Comparison of ENCODE assay signal across 7 mouse cellular contexts in the genomic region with DNA sequence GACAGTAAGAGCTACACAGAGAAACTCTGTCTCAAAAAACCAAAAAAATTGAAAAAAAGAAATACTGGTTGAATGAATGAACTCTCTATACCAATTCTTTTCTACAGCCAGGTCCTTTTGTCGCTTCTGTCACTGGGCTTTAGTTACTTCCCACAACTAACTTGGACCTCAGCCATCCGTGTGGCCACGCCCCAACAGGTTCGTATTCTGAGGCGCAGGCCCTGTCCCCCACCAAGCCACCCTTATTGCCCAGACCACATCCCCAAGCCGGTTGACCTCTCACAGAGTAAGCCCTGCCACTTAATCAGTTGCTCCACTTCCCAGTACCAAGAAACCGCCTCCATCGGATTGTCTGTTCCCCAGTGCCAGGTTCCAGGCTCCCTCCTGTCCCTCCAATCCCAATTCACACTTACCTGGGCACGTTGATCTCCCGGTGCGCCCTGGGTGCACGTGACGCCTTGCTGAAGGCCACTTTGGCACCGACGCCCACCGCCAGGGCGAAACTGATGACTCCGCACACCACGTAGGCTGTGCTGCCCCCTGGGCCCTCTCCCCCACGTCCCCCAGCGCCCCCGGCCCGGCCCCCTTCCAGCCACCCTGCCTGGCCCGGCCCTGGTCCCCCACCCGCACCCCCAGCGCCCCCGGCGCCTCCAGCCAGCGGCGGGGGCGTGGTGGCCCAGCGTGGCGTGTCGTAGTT. TPM values are rescaled to one million over a fixed set of nuclear protein-coding genes. Genes with fewer than 3 reads are reported as not detected.
A peak's percentile ranks its signal among the peaks of the same experiment; 100 is the strongest.
DNase-seq lines count a peak whose midpoint lies in the region; ATAC-seq and TF ChIP-seq lines count a peak whose summit lies in the region.

No protein-coding gene starts in this region.

- DNase-seq in spleen, adult 2 months (ENCODE audit: low read depth in 1 of 2, low spot score in 2 of 2): no peak
- DNase-seq in spleen, adult 12 weeks (ENCODE audit: low spot score): no peak
- DNase-seq in adrenal gland, postnatal 4 days (ENCODE audit: low spot score in 2 of 2): no peak
- no peak for DNase-seq in retina, postnatal 1 day

- no peak overlapping the region for H3K27ac ChIP-seq in spleen, adult 2 months (ENCODE audit: insufficient read depth, low read length)
- peak overlapping the region; percentile 90 for H3K27ac ChIP-seq in hindbrain, embryonic 12.5 days
- no peak overlapping the region for H3K27ac ChIP-seq in liver, embryonic 16.5 days (ENCODE audit: low read length)
- H3K27ac ChIP-seq in stomach, embryonic 14.5 days (ENCODE audit: low read length): no peak overlapping the region

- H3K27me3 ChIP-seq in spleen, adult 2 months (ENCODE audit: control insufficient read depth, insufficient read depth, low read length): peaks cover 11% of the 10 kb centered on the region
- peaks cover 70% of the 10 kb centered on the region for H3K27me3 ChIP-seq in hindbrain, embryonic 12.5 days
- H3K27me3 ChIP-seq in liver, embryonic 16.5 days (ENCODE audit: control insufficient read depth, insufficient read depth, low read depth, low read length): peaks cover 62% of the 10 kb centered on the region
- H3K27me3 ChIP-seq in stomach, embryonic 14.5 days (ENCODE audit: control insufficient read depth, insufficient read depth, low read length): peaks cover 20% of the 10 kb centered on the region; the same call in 1 of the 2 replicates

- peak overlapping the region; percentile 93 for H3K4me2 ChIP-seq in hindbrain, embryonic 12.5 days (replicated peaks)
- H3K4me2 ChIP-seq in liver, embryonic 16.5 days (ENCODE audit: low read depth, low read length): peak overlapping the region; percentile 56
- peak overlapping the region; percentile 80 for H3K4me2 ChIP-seq in stomach, embryonic 14.5 days (replicated peaks; ENCODE audit: low read depth, low read length)

- peak overlapping the region; percentile 84 for H3K9ac ChIP-seq in hindbrain, embryonic 12.5 days
- no peak overlapping the region for H3K9ac ChIP-seq in liver, embryonic 16.5 days (ENCODE audit: low read depth, low read length)
- peak overlapping the region; percentile 42; the same call in 1 of the 2 replicates for H3K9ac ChIP-seq in stomach, embryonic 14.5 days (replicated peaks; ENCODE audit: low read depth, low read length)

- TF ChIP-seq CTCF in spleen, adult 2 months (IDR thresholded peaks at IDR 0.05; ENCODE audit: extremely low read depth, insufficient read depth, insufficient read length, insufficient replicate concordance): no peak

- no peak for TF ChIP-seq POLR2A in spleen, adult 2 months (IDR thresholded peaks at IDR 0.05; ENCODE audit: low read depth, low read length)

- 4% methylated on average over 32 of the region's 34 CpGs for WGBS in spleen, adult 2 months
- WGBS in hindbrain, embryonic 12.5 days: 5% methylated on average over 34 of the region's 34 CpGs
- 3% methylated on average over 31 of the region's 34 CpGs for WGBS in liver, embryonic 16.5 days (ENCODE audit: insufficient replicate concordance)
- 7% methylated on average over 32 of the region's 34 CpGs for WGBS in stomach, embryonic 14.5 days

- H3K36me3 ChIP-seq in spleen, adult 2 months (ENCODE audit: control insufficient read depth, insufficient read depth, low read length): no peaks in the 10 kb centered on the region
- H3K36me3 ChIP-seq in hindbrain, embryonic 12.5 days: 0 out of 2 replicates have a peak, but pooled peaks cover 3% of the 10 kb centered on the region
- H3K36me3 ChIP-seq in liver, embryonic 16.5 days (ENCODE audit: control insufficient read depth, insufficient read depth): no peaks in the 10 kb centered on the region
- H3K36me3 ChIP-seq in stomach, embryonic 14.5 days (ENCODE audit: control insufficient read depth, insufficient read depth, low read length): no peaks in the 10 kb centered on the region

- peak; percentile 43 for ATAC-seq in hindbrain, embryonic 12.5 days (ENCODE audit: low FRiP score)
- no peak for ATAC-seq in liver, embryonic 16.5 days (ENCODE audit: low read depth)
- peak; percentile 39; the same call in 1 of the 2 replicates for ATAC-seq in stomach, embryonic 14.5 days (ENCODE audit: insufficient number of reproducible peaks, insufficient read depth, low FRiP score, low read depth)

- 0 out of 2 replicates have a peak, but pooled peaks cover 3% of the 10 kb centered on the region for H3K9me3 ChIP-seq in hindbrain, embryonic 12.5 days (replicated peaks)
- H3K9me3 ChIP-seq in liver, embryonic 16.5 days (replicated peaks; ENCODE audit: control insufficient read depth, low read length): no peaks in the 10 kb centered on the region
- 0 out of 2 replicates have a peak, but pooled peaks cover 3% of the 10 kb centered on the region for H3K9me3 ChIP-seq in stomach, embryonic 14.5 days (ENCODE audit: control insufficient read depth, low read depth, low read length)

- peaks cover 3% of the 10 kb centered on the region for H3K4me1 ChIP-seq in spleen, adult 2 months (ENCODE audit: control insufficient read depth, insufficient read depth, insufficient read length)
- peaks cover 13% of the 10 kb centered on the region for H3K4me1 ChIP-seq in hindbrain, embryonic 12.5 days
- H3K4me1 ChIP-seq in liver, embryonic 16.5 days (ENCODE audit: control insufficient read depth, low read depth, low read length): no peaks in the 10 kb centered on the region; the same call in 1 of the 2 replicates
- H3K4me1 ChIP-seq in stomach, embryonic 14.5 days (ENCODE audit: control insufficient read depth, insufficient read depth, low read length): 0 out of 2 replicates have a peak, but pooled peaks cover 3% of the 10 kb centered on the region

- peak overlapping the region; percentile 31; the same call in 1 of the 2 replicates for H3K4me3 ChIP-seq in spleen, adult 2 months (ENCODE audit: extremely low read depth, insufficient read depth, insufficient read length)
- peak overlapping the region; percentile 60 for H3K4me3 ChIP-seq in hindbrain, embryonic 12.5 days
- H3K4me3 ChIP-seq in liver, embryonic 16.5 days (ENCODE audit: low read depth, low read length): peak overlapping the region; percentile 37
- peak overlapping the region; percentile 41 for H3K4me3 ChIP-seq in stomach, embryonic 14.5 days (ENCODE audit: low read depth, low read length)

RNA-seq across cellular contexts. Expression of a gene that starts 8.7 kb away (rescaled TPM):
- polyA plus RNA-seq in spleen, adult 2 months (2012; rRNA removed): 0.16 and 0.23 TPM in 2 replicates
- polyA plus RNA-seq in hindbrain, embryonic 12.5 days (2016; fragmentation: Nextera tagmentation; extraction: Ambion mirVana): 5.3 and 6.7 TPM in 2 replicates
- polyA plus RNA-seq in liver, embryonic 16.5 days (2015; fragmentation: Nextera tagmentation; extraction: Ambion mirVana): not detected in 2 replicates
- 0.70 and 1.0 TPM in 2 replicates for polyA plus RNA-seq in stomach, embryonic 14.5 days (2014; fragmentation: Nextera tagmentation; extraction: Ambion mirVana)
- 1 to 10 TPM; 4.4 to 6.1 TPM for total RNA-seq in adrenal gland, postnatal 4 days (2021)

RNA-seq across cellular contexts. Expression of a gene that starts 23.4 kb away (rescaled TPM):
- polyA plus RNA-seq in spleen, adult 2 months (2012; rRNA removed): 167 and 175 TPM in 2 replicates
- 331 and 348 TPM in 2 replicates for polyA plus RNA-seq in hindbrain, embryonic 12.5 days (2016; fragmentation: Nextera tagmentation; extraction: Ambion mirVana)
- 261 and 272 TPM in 2 replicates for polyA plus RNA-seq in liver, embryonic 16.5 days (2015; fragmentation: Nextera tagmentation; extraction: Ambion mirVana)
- 318 and 349 TPM in 2 replicates for polyA plus RNA-seq in stomach, embryonic 14.5 days (2014; fragmentation: Nextera tagmentation; extraction: Ambion mirVana)
- total RNA-seq in adrenal gland, postnatal 4 days (2021): 100 to 1,000 TPM; 140 to 156 TPM

RNA-seq across cellular contexts. Expression of a gene that starts 34.3 kb away (rescaled TPM):
- polyA plus RNA-seq in spleen, adult 2 months (2012; rRNA removed): 7.2 and 12.1 TPM in 2 replicates
- polyA plus RNA-seq in hindbrain, embryonic 12.5 days (2016; fragmentation: Nextera tagmentation; extraction: Ambion mirVana): 5.1 and 7.0 TPM in 2 replicates
- polyA plus RNA-seq in liver, embryonic 16.5 days (2015; fragmentation: Nextera tagmentation; extraction: Ambion mirVana): 4.1 and 4.8 TPM in 2 replicates
- 7.0 and 7.8 TPM in 2 replicates for polyA plus RNA-seq in stomach, embryonic 14.5 days (2014; fragmentation: Nextera tagmentation; extraction: Ambion mirVana)
- total RNA-seq in adrenal gland, postnatal 4 days (2021): 10 to 100 TPM; 11.6 to 16.4 TPM

RNA-seq across cellular contexts. Expression of a gene that starts 41.2 kb away (rescaled TPM):
- polyA plus RNA-seq in spleen, adult 2 months (2012; rRNA removed): 14.5 and 15.3 TPM in 2 replicates
- polyA plus RNA-seq in hindbrain, embryonic 12.5 days (2016; fragmentation: Nextera tagmentation; extraction: Ambion mirVana): 0.88 and 1.2 TPM in 2 replicates
- polyA plus RNA-seq in liver, embryonic 16.5 days (2015; fragmentation: Nextera tagmentation; extraction: Ambion mirVana): 0.49 and 0.89 TPM in 2 replicates
- polyA plus RNA-seq in stomach, embryonic 14.5 days (2014; fragmentation: Nextera tagmentation; extraction: Ambion mirVana): 0.94 and 0.98 TPM in 2 replicates
- total RNA-seq in adrenal gland, postnatal 4 days (2021): 10 to 100 TPM; 22.6 to 22.8 TPM

RNA-seq across cellular contexts. Expression of a gene that starts 43.1 kb away (rescaled TPM):
- 316 and 418 TPM in 2 replicates for polyA plus RNA-seq in spleen, adult 2 months (2012; rRNA removed)
- polyA plus RNA-seq in hindbrain, embryonic 12.5 days (2016; fragmentation: Nextera tagmentation; extraction: Ambion mirVana): 290 and 306 TPM in 2 replicates
- 162 and 174 TPM in 2 replicates for polyA plus RNA-seq in liver, embryonic 16.5 days (2015; fragmentation: Nextera tagmentation; extraction: Ambion mirVana)
- polyA plus RNA-seq in stomach, embryonic 14.5 days (2014; fragmentation: Nextera tagmentation; extraction: Ambion mirVana): 301 and 312 TPM in 2 replicates
- total RNA-seq in adrenal gland, postnatal 4 days (2021): 1,000 to 10,000 TPM; 1,263 to 1,302 TPM
